Mouse (Mus musculus) forebrain, embryonic 13.5 days (tissue): ENCODE results near the gene Naif1. TPM values are rescaled to one million over a fixed set of nuclear protein-coding genes. Genes with fewer than 3 reads are reported as not detected.

Experiments
- ATAC-seq: fragments of 200-750 bp; cut with Nextera tagmentation; 2 replicates; pipeline ENCODE4 v1.8.0; 2017
- H3K27ac ChIP-seq: fragments of 300-500 bp; sonication (generic); 2 replicates; pipeline ENCODE4 v1.5.1; 2015; ENCODE audit warnings: inconsistent platforms, mild to moderate bottlenecking, moderate library complexity
- H3K27me3 ChIP-seq: fragments of 300-500 bp; sonication (generic); 2 replicates; pipeline ENCODE4 v1.6.1; 2015; ENCODE audit warnings: mild to moderate bottlenecking, inconsistent platforms
- H3K36me3 ChIP-seq: fragments of 300-500 bp; sonication (generic); 2 replicates; pipeline ENCODE4 v1.6.1; 2015; ENCODE audit warnings: mild to moderate bottlenecking, inconsistent platforms; ENCODE audit not compliant: poor library complexity, severe bottlenecking
- H3K4me1 ChIP-seq: fragments of 300-500 bp; sonication (generic); 2 replicates; pipeline ENCODE4 v1.6.1; 2015; ENCODE audit warnings: inconsistent platforms
- H3K4me2 ChIP-seq: fragments of 300-500 bp; sonication (generic); 2 replicates; pipeline ENCODE4 v1.6.1; 2015; ENCODE audit warnings: inconsistent platforms, mild to moderate bottlenecking, moderate library complexity
- H3K4me3 ChIP-seq: fragments of 300-500 bp; sonication (generic); 2 replicates; pipeline ENCODE4 v1.5.1; 2015; ENCODE audit warnings: mild to moderate bottlenecking, inconsistent platforms
- H3K9ac ChIP-seq: fragments of 300-500 bp; sonication (generic); 2 replicates; pipeline ENCODE4 v1.6.1; 2015; ENCODE audit warnings: mild to moderate bottlenecking, inconsistent platforms
- H3K9me3 ChIP-seq: fragments of 300-500 bp; sonication (generic); replicated peaks from 2 replicates; pipeline ENCODE4 v1.6.1; 2016; ENCODE audit warnings: inconsistent platforms
- WGBS: fragments of 180-500 bp; shearing (Covaris S2); methylation state at CpG from one replicate; pipeline ENCODE4 v1.1.7; 2015; 5-methylcytosine and 5-hydroxymethylcytosine counted together
- polyA plus RNA-seq: library from polyadenylated mRNA; unstranded; fragments of >200 nt; fragmentation: Nextera tagmentation; extraction: Ambion mirVana; gene quantifications from 2 replicates; pipeline ENCODE4 v1.2.1, GENCODE M21; 2015

Naif1 gene
- polyA plus RNA-seq, 1 experiment from 2014 or later = 5.4 TPM

- peak overlapping the region; percentile 79 for H3K4me2 ChIP-seq
- H3K4me1 ChIP-seq = peaks cover 54% of the 10 kb centered on the region
- H3K27ac ChIP-seq = peak overlapping the region; percentile 82
- peak overlapping the region; percentile 47 for H3K9ac ChIP-seq
- no peak for ATAC-seq
- no peaks in the 10 kb centered on the region for H3K9me3 ChIP-seq
- 0 out of 2 replicates have a peak, but pooled peaks cover 5% of the 10 kb centered on the region for H3K36me3 ChIP-seq
- no peaks in the 10 kb centered on the region for H3K27me3 ChIP-seq
- H3K4me3 ChIP-seq = peak overlapping the region; percentile 31
- WGBS = 69% methylated on average over 4 of the region's 4 CpGs
Measured at GRCm38 (mm10) chr2:32429215-32429891, 20.9 kb upstream of the Naif1 start.

- Histone ChIP-seq H3K27me3 (no peaks in the 10 kb centered on the region), H3K9me3 (no peaks in the 10 kb centered on the region), H3K4me2 (peak overlapping the region; percentile 79), H3K4me1 (peaks cover 45% of the 10 kb centered on the region), H3K9ac (peak overlapping the region; percentile 75), H3K36me3 (0 out of 2 replicates have a peak, but pooled peaks cover 5% of the 10 kb centered on the region), H3K4me3 (peak overlapping the region; percentile 46), H3K27ac (peak overlapping the region; percentile 84)
- 5% methylated on average over 18 of the region's 18 CpGs for WGBS
- peak; percentile 96 for ATAC-seq
Measured at GRCm38 (mm10) chr2:32430701-32431676, 19.3 kb upstream of the Naif1 start.

GRCm38 (mm10) chr2:32436686-32437372, 13.4 kb upstream of the Naif1 start:
- Histone ChIP-seq H3K4me1 (peaks cover 52% of the 10 kb centered on the region), H3K4me3 (no peak overlapping the region), H3K36me3 (no peaks in the 10 kb centered on the region), H3K4me2 (peak overlapping the region; percentile 6; the same call in 1 of the 2 replicates), H3K27me3 (no peaks in the 10 kb centered on the region), H3K9ac (0 out of 2 replicates have a peak overlapping the region, but pooled peaks have one; percentile 30), H3K9me3 (no peaks in the 10 kb centered on the region), H3K27ac (peak overlapping the region; percentile 85)
- WGBS = 27% methylated on average over 3 of the region's 3 CpGs
- ATAC-seq = peak; percentile 82

GRCm38 (mm10) chr2:32437612-32438166, 12.6 kb upstream of the Naif1 start:
- no peaks in the 10 kb centered on the region for H3K36me3 ChIP-seq
- no peaks in the 10 kb centered on the region for H3K27me3 ChIP-seq
- 0 out of 2 replicates have a peak overlapping the region, but pooled peaks have one; percentile 30 for H3K9ac ChIP-seq
- no peaks in the 10 kb centered on the region for H3K9me3 ChIP-seq
- H3K4me1 ChIP-seq = peaks cover 51% of the 10 kb centered on the region
- ATAC-seq = no peak
- no peak overlapping the region for H3K4me3 ChIP-seq
- peak overlapping the region; percentile 85 for H3K27ac ChIP-seq
- WGBS = 72% methylated on average over 2 of the region's 2 CpGs
- H3K4me2 ChIP-seq = peak overlapping the region; percentile 6; the same call in 1 of the 2 replicates

GRCm38 (mm10) chr2:32438733-32439132, 11.5 kb upstream of the Naif1 start:
- ATAC-seq = no peak
- Histone ChIP-seq H3K9me3 (no peaks in the 10 kb centered on the region), H3K27ac (no peak overlapping the region), H3K27me3 (no peaks in the 10 kb centered on the region), H3K9ac (no peak overlapping the region), H3K4me3 (no peak overlapping the region), H3K4me2 (no peak overlapping the region), H3K36me3 (no peaks in the 10 kb centered on the region), H3K4me1 (peaks cover 51% of the 10 kb centered on the region)
- 73% methylated on average over 3 of the region's 3 CpGs for WGBS

GRCm38 (mm10) chr2:32439177-32439576, 11.1 kb upstream of the Naif1 start:
- Histone ChIP-seq H3K9me3 (no peaks in the 10 kb centered on the region), H3K4me3 (no peak overlapping the region), H3K27me3 (no peaks in the 10 kb centered on the region), H3K27ac (peak overlapping the region; percentile 54; the same call in 1 of the 2 replicates), H3K4me2 (no peak overlapping the region), H3K9ac (no peak overlapping the region), H3K4me1 (peaks cover 51% of the 10 kb centered on the region), H3K36me3 (no peaks in the 10 kb centered on the region)
- ATAC-seq = no peak
- WGBS = 13% methylated on average over 6 of the region's 6 CpGs

GRCm38 (mm10) chr2:32440164-32440563, 10.1 kb upstream of the Naif1 start:
- Histone ChIP-seq H3K36me3 (0 out of 2 replicates have a peak, but pooled peaks cover 6% of the 10 kb centered on the region), H3K9me3 (no peaks in the 10 kb centered on the region), H3K4me3 (no peak overlapping the region), H3K27me3 (no peaks in the 10 kb centered on the region), H3K4me1 (peaks cover 51% of the 10 kb centered on the region), H3K4me2 (no peak overlapping the region), H3K9ac (no peak overlapping the region), H3K27ac (peak overlapping the region; percentile 45; the same call in 1 of the 2 replicates)
- WGBS = 26% methylated on average over 2 of the region's 2 CpGs
- no peak for ATAC-seq

GRCm38 (mm10) chr2:32440632-32441031, 9.6 kb upstream of the Naif1 start:
- H3K27ac ChIP-seq = no peak overlapping the region; the same call in 1 of the 2 replicates
- no peak overlapping the region for H3K9ac ChIP-seq
- 0 out of 2 replicates have a peak, but pooled peaks cover 7% of the 10 kb centered on the region for H3K36me3 ChIP-seq
- H3K4me3 ChIP-seq = no peak overlapping the region
- no peak overlapping the region for H3K4me2 ChIP-seq
- no peak for ATAC-seq
- H3K9me3 ChIP-seq = no peaks in the 10 kb centered on the region
- H3K27me3 ChIP-seq = no peaks in the 10 kb centered on the region
- H3K4me1 ChIP-seq = peaks cover 51% of the 10 kb centered on the region
- 93% methylated on average over 1 of the region's 1 CpGs for WGBS

- no peak overlapping the region for H3K27ac ChIP-seq
- H3K4me1 ChIP-seq = peaks cover 43% of the 10 kb centered on the region
- H3K9ac ChIP-seq = no peak overlapping the region
- H3K9me3 ChIP-seq = no peaks in the 10 kb centered on the region
- H3K4me2 ChIP-seq = no peak overlapping the region
- no peaks in the 10 kb centered on the region for H3K27me3 ChIP-seq
- no peak for ATAC-seq
- no peak overlapping the region for H3K4me3 ChIP-seq
- 0 out of 2 replicates have a peak, but pooled peaks cover 7% of the 10 kb centered on the region for H3K36me3 ChIP-seq
- 89% methylated on average over 2 of the region's 2 CpGs for WGBS
Measured at GRCm38 (mm10) chr2:32441550-32441949, 8.7 kb upstream of the Naif1 start.

- no peak for ATAC-seq
- H3K9ac ChIP-seq = no peak overlapping the region
- WGBS = 89% methylated on average over 1 of the region's 1 CpGs
Measured at GRCm38 (mm10) chr2:32445535-32445934, 4.7 kb upstream of the Naif1 start.

GRCm38 (mm10) chr2:32447264-32447936, 2.9 kb upstream of the Naif1 start:
- Histone ChIP-seq H3K27me3 (no peaks in the 10 kb centered on the region), H3K4me1 (peaks cover 38% of the 10 kb centered on the region), H3K9me3 (no peaks in the 10 kb centered on the region), H3K27ac (peak overlapping the region; percentile 62), H3K4me2 (0 out of 2 replicates have a peak overlapping the region, but pooled peaks have one; percentile 8), H3K4me3 (no peak overlapping the region), H3K36me3 (0 out of 2 replicates have a peak, but pooled peaks cover 7% of the 10 kb centered on the region), H3K9ac (no peak overlapping the region)
- no peak for ATAC-seq
- 70% methylated on average over 9 of the region's 9 CpGs for WGBS

More at GRCm38 (mm10) chr2:32445535-32445934, 4.7 kb upstream of the Naif1 start:
- H3K4me1 ChIP-seq = peaks cover 40% of the 10 kb centered on the region
- H3K36me3 ChIP-seq = 0 out of 2 replicates have a peak, but pooled peaks cover 7% of the 10 kb centered on the region
- H3K27me3 ChIP-seq = no peaks in the 10 kb centered on the region
- no peak overlapping the region for H3K4me3 ChIP-seq
- no peak overlapping the region for H3K27ac ChIP-seq
- H3K4me2 ChIP-seq = no peak overlapping the region
- no peaks in the 10 kb centered on the region for H3K9me3 ChIP-seq
